Mouse (Mus musculus): ENCODE data around the gene Stambpl1. TPM values are rescaled to one million over a fixed set of nuclear protein-coding genes. Genes with fewer than 3 reads are reported as not detected.

Stambpl1 gene
- 28.3 and 30.3 TPM in 2 replicates for polyA plus RNA-seq (2012; ENCODE audit: insufficient read depth, insufficient read length, missing spikeins)

DNA sequence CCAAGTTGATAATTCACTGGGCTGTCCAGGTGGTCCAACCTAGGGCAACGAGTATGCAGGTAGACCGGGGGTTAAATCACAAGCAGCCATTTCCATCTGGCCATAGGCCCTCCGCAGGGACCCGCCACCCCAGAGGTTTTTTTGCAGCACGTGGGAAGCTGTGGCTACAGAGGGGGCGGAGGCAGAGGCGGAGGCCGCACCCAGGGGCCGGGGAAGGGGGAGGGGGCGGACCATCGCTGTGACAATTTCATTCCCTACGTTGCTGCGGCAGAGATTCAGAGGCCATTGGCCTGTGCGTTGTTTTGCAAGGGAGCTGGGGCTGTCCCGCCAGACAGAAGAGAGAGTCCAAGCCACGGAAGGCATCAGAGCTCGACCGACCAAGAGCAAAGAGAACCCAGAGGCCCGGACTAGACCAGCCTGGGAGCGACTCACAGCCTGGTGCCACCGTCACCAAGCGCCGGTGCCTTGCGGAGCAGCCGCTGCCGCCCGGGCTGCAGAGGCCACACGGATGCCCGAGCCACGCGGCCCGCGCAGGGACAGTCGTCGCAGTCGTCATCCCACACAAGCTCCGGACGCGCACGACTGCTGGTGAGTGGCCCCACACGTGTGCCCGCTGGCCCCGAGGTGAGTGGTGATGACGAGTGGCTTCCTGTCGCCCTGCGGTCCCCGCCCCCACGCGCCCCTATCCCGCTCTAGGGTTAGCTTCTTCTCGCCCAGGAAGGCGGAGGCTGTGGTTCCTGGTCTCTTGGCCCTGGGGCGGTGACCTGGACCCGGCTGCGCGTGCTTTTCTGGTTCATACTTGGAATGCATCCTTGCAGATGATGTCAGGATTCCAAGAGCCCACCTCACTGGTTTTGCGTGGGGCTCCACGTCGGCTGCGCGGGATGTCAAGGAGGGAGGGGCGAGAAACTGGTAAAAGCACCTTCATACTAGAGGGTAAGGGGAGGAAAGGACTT lies at the start of gene Stambpl1:
Gene Stambpl1, plus strand, starts transcription at position 222 of the 956 bp plus-strand sequence.
- H3K27ac ChIP-seq (ENCODE audit: insufficient read depth, low read depth, low read length): peak within 1 kb of the TSS; percentile 89
- TF ChIP-seq POLR2A (IDR thresholded peaks at IDR 0.05; ENCODE audit: borderline replicate concordance, low read depth, low read length) (peak; percentile 85), CTCF (IDR thresholded peaks at IDR 0.05; ENCODE audit: low read depth, low read length) (no peak)
- H3K4me1 ChIP-seq (ENCODE audit: control insufficient read depth, insufficient read depth, low read length): peaks cover 17% of the 10 kb centered on the region
- H3K4me3 ChIP-seq (ENCODE audit: insufficient read depth, low read length): peak within 1 kb of the TSS; percentile 98

- H3K27ac ChIP-seq (ENCODE audit: insufficient read depth, low read depth, low read length): peak overlapping the region; percentile 36
- TF ChIP-seq CTCF (IDR thresholded peaks at IDR 0.05; ENCODE audit: low read depth, low read length): no peak
- no peak for TF ChIP-seq POLR2A (IDR thresholded peaks at IDR 0.05; ENCODE audit: borderline replicate concordance, low read depth, low read length)
- H3K4me3 ChIP-seq (ENCODE audit: insufficient read depth, low read length): no peak overlapping the region
- peaks cover 10% of the 10 kb centered on the region for H3K4me1 ChIP-seq (ENCODE audit: control insufficient read depth, insufficient read depth, low read length)
Measured at GRCm38 (mm10) chr19:34148421-34148820, 43.6 kb upstream of the Stambpl1 start.

DNA sequence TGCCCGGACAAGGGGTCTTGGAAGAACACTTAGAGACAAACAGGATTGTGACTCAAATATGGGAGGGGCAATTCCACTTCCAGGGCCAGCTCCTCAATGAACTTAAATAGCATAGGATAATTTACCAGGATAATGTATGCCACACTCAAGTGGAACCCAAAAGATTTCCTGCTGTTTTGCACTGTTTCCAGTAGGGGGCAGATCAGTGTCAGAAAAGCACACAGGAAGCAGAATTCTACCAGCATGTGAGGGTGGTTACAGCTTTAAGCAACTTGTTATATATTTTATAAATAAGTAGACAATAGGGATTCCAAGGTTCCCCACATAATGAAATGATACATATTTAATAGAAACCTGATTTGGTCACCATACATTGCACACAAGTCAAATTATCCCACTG lies 40.1 kb upstream of the Stambpl1 start:
- peaks cover 10% of the 10 kb centered on the region for H3K4me1 ChIP-seq (ENCODE audit: control insufficient read depth, insufficient read depth, low read length)
- no peak overlapping the region for H3K27ac ChIP-seq (ENCODE audit: insufficient read depth, low read depth, low read length)
- no peak for TF ChIP-seq CTCF (IDR thresholded peaks at IDR 0.05; ENCODE audit: low read depth, low read length)
- TF ChIP-seq POLR2A (IDR thresholded peaks at IDR 0.05; ENCODE audit: borderline replicate concordance, low read depth, low read length): no peak
- H3K4me3 ChIP-seq (ENCODE audit: insufficient read depth, low read length): no peak overlapping the region

DNA sequence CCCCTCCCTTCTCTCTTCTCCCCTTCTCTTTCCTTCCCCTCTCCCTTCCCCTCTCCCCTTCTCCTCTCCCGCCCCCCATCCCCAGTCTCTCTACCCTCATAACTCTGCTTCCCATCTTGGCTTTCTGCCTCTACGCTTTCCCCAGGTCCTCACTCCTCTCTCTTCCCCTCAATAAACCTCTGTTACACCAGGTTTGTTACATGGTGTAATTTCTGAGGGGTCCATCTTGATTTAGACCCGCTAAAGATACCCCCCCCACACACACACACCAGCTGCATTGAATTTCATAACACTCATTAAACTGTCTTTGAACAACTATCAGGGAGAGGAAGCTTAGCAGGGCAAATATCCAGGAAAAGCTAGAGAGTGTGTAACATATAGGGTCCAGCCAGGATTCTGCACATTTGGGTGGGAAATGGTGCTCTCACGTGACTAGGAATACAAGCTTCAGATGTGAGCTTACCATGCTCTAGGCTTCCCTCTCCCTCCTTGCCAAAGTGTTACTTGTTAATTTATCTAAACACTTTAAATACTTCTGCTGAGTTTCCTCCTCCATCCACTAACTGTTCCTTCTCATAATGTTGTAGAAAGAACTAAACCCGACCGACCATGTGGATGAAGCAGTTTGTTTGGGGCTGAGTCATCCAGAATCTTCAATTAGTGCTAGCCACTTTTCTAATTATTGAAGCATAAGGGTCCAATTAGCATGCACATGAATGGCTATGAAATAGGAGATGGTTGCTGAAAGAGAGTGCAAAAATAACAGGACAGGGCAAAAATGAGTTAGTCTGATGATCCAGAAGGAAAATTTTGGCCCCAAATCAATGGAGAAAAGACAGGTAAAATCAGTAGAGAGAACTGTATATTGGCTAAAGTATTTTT lies 38.5 kb upstream of the Stambpl1 start:
- Histone ChIP-seq H3K4me1 (ENCODE audit: control insufficient read depth, insufficient read depth, low read length) (peaks cover 8% of the 10 kb centered on the region), H3K4me3 (ENCODE audit: insufficient read depth, low read length) (no peak overlapping the region), H3K27ac (ENCODE audit: insufficient read depth, low read depth, low read length) (no peak overlapping the region)
- no peak for TF ChIP-seq POLR2A (IDR thresholded peaks at IDR 0.05; ENCODE audit: borderline replicate concordance, low read depth, low read length)
- no peak for TF ChIP-seq CTCF (IDR thresholded peaks at IDR 0.05; ENCODE audit: low read depth, low read length)

GRCm38 (mm10) chr19:34162693-34163092 lies 29.3 kb upstream of the Stambpl1 start:
- peaks cover 11% of the 10 kb centered on the region for H3K4me1 ChIP-seq (ENCODE audit: control insufficient read depth, insufficient read depth, low read length)
- TF ChIP-seq CTCF (IDR thresholded peaks at IDR 0.05; ENCODE audit: low read depth, low read length) (no peak), POLR2A (IDR thresholded peaks at IDR 0.05; ENCODE audit: borderline replicate concordance, low read depth, low read length) (no peak)
- no peak overlapping the region for H3K27ac ChIP-seq (ENCODE audit: insufficient read depth, low read depth, low read length)
- no peak overlapping the region for H3K4me3 ChIP-seq (ENCODE audit: insufficient read depth, low read length)

GRCm38 (mm10) chr19:34165891-34166290 lies 26.1 kb upstream of the Stambpl1 start, which contains the start of gene Ankrd22:
Ankrd22 (minus strand) TSS chr19:34166053.
- Histone ChIP-seq H3K27ac (ENCODE audit: insufficient read depth, low read depth, low read length) (no peak within 1 kb of the TSS), H3K4me1 (ENCODE audit: control insufficient read depth, insufficient read depth, low read length) (peaks cover 17% of the 10 kb centered on the region), H3K4me3 (ENCODE audit: insufficient read depth, low read length) (no peak within 1 kb of the TSS)
- no peak for TF ChIP-seq POLR2A (IDR thresholded peaks at IDR 0.05; ENCODE audit: borderline replicate concordance, low read depth, low read length)
- TF ChIP-seq CTCF (IDR thresholded peaks at IDR 0.05; ENCODE audit: low read depth, low read length): no peak

GRCm38 (mm10) chr19:34166386-34166785 lies 25.6 kb upstream of the Stambpl1 start:
- TF ChIP-seq POLR2A (IDR thresholded peaks at IDR 0.05; ENCODE audit: borderline replicate concordance, low read depth, low read length) (no peak), CTCF (IDR thresholded peaks at IDR 0.05; ENCODE audit: low read depth, low read length) (no peak)
- Histone ChIP-seq H3K4me3 (ENCODE audit: insufficient read depth, low read length) (no peak overlapping the region), H3K4me1 (ENCODE audit: control insufficient read depth, insufficient read depth, low read length) (peaks cover 20% of the 10 kb centered on the region), H3K27ac (ENCODE audit: insufficient read depth, low read depth, low read length) (no peak overlapping the region)

DNA sequence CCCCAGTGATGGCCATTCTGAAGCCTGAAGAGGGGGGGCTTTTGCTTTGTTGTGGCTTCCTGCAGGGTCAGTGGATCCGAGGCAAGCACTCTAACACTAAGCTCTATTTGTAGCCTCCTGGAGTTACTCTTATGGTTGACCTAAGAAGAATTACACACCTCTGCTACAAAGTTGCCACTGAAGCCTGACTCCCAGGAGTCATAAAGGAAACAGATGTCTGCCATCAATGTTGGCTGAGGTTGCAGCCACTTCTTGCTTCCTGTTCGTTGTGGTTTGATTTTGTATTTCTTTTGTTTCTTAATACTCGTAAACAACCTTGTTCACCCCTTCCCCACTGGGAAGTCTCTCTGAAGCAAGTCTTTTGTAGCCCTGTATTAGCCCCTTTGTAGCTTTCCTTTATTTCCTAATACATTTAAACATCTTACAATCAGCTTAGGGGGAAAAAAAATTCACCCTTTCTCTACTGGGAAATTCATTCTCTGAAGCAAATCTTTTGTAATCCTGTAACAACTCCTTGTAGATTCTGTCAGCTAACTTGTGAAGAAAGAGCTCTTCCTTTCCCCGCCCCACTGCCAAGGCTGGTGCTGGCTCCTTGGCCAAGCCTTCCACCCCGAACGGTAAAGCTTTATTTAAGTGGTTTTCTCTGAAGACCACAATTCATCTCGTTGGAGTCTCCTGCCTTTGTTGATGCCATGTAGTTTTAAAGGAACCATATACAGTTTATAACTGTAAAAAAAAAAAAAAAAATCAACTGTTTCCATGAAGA lies 23.9 kb upstream of the Stambpl1 start:
- Histone ChIP-seq H3K4me1 (ENCODE audit: control insufficient read depth, insufficient read depth, low read length) (peaks cover 22% of the 10 kb centered on the region), H3K27ac (ENCODE audit: insufficient read depth, low read depth, low read length) (no peak overlapping the region), H3K4me3 (ENCODE audit: insufficient read depth, low read length) (no peak overlapping the region)
- TF ChIP-seq POLR2A (IDR thresholded peaks at IDR 0.05; ENCODE audit: borderline replicate concordance, low read depth, low read length) (no peak), CTCF (IDR thresholded peaks at IDR 0.05; ENCODE audit: low read depth, low read length) (no peak)

GRCm38 (mm10) chr19:34169121-34169520 lies 22.9 kb upstream of the Stambpl1 start:
- no peak overlapping the region for H3K4me3 ChIP-seq (ENCODE audit: insufficient read depth, low read length)
- H3K4me1 ChIP-seq (ENCODE audit: control insufficient read depth, insufficient read depth, low read length): peaks cover 24% of the 10 kb centered on the region
- no peak overlapping the region for H3K27ac ChIP-seq (ENCODE audit: insufficient read depth, low read depth, low read length)
- TF ChIP-seq POLR2A (IDR thresholded peaks at IDR 0.05; ENCODE audit: borderline replicate concordance, low read depth, low read length) (no peak), CTCF (IDR thresholded peaks at IDR 0.05; ENCODE audit: low read depth, low read length) (no peak)

Measured in bone marrow macrophage, adult 2 months (primary cell).